Mouse (Mus musculus): Measurements from ENCODE around the gene Ahr.

Gene Ahr

GRCm38 (mm10) chr12:35534754-35535236 is at the start of gene Ahr:
Gene Ahr, minus strand, starts transcription at chr12:35535038.
- peak; percentile 67 for DNase-seq (ENCODE audit: low read depth, low spot score)

DNA sequence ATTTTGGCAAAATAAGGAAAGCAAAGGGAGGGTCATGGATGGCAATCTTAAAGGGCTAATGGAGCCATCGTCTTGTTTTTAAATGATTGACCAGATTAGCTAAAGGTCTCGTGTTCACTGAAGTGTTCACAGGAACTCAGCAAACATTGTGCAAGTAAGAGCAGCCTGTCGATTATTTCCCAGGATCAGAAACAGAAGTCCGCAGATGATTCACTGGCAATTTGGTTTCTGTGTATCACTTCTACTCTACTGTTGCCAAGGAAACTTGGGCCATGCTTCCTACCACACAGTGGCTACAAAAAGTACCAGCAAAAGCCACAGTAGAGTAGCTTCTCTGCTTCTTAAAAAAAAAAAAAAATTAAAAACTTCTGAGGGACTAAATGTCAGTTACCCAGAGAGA is 44.0 kb upstream of the Ahr start:
- DNase-seq (ENCODE audit: low read depth, low spot score), result no peak

- no peak for DNase-seq (ENCODE audit: low read depth, low spot score)
Measured at GRCm38 (mm10) chr12:35576107-35576506, 41.3 kb upstream of the Ahr start.

GRCm38 (mm10) chr12:35573713-35574112 is 38.9 kb upstream of the Ahr start:
- no peak for DNase-seq (ENCODE audit: low read depth, low spot score)

GRCm38 (mm10) chr12:35562826-35563225 is 28.0 kb upstream of the Ahr start:
- no peak for DNase-seq (ENCODE audit: low read depth, low spot score)

DNA sequence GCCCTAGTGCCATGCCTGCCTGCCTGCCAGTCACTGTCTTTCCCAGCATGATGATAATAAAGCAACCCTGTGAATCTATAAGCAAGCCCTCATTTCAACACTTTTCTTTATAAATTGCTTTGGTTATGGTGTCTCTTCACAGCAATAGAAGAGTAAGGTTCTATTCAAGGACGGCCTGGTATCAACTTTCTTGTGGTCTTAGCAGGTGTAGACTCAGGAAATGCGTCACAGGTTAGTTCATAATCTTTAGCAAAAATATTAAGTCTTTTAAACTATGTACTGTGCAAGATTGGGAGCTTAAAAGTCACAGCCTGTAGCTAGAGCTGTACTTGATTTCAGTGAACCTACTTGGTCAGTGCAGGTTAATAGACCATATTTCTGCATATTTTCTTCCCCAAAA is 24.0 kb upstream of the Ahr start:
- no peak for DNase-seq (ENCODE audit: low read depth, low spot score)

GRCm38 (mm10) chr12:35555925-35556324 is 21.1 kb upstream of the Ahr start:
- DNase-seq (ENCODE audit: low read depth, low spot score), result no peak

DNA sequence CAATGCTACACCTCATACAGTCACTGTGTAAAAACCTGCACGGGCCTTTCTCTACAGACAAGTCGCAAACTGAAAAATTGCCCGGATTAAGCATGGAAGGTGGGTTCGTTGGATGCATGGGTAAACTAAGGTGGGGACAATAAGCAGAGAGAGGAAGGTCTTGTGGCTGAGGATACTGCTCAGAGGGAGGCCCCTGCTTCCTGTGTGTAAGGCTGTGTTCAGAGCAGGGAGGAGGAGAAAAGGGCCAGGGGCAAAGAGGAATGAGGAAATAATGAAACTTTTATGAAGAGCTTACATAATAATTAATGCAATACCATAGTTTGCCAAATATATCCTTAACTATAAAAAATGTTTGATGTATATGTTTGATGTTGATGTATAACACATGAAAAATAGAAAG is 19.5 kb upstream of the Ahr start:
- no peak for DNase-seq (ENCODE audit: low read depth, low spot score)

GRCm38 (mm10) chr12:35553174-35553573 is 18.3 kb upstream of the Ahr start:
- no peak for DNase-seq (ENCODE audit: low read depth, low spot score)

GRCm38 (mm10) chr12:35550299-35550698 is 15.5 kb upstream of the Ahr start:
- no peak for DNase-seq (ENCODE audit: low read depth, low spot score)

GRCm38 (mm10) chr12:35542836-35543235 is 8.0 kb upstream of the Ahr start:
- no peak for DNase-seq (ENCODE audit: low read depth, low spot score)

DNA sequence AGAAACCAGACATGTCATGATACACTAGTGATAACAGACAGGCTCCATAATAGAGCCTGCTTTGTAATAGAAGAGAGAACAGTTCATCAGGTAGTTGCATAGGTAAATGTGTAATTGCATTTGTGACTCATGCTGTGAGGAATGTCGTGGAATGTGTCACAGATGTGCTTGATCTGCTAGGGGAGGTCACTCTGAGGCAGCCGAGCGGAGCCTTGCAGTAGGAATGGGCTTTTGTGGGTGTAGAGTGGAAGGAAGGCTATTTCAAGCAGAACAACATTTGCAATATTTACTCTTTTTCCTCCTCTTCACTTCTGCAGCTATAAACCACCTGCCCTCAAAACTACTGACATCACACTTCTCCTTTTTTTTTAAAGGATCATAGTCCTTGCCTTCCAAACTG is 4.0 kb upstream of the Ahr start:
- DNase-seq (ENCODE audit: low read depth, low spot score), result no peak

GRCm38 (mm10) chr12:35534114-35534753 is 604 bp downstream of the Ahr start:
- DNase-seq (ENCODE audit: low read depth, low spot score), result no peak

GRCm38 (mm10) chr12:35533748-35534113 is 1.1 kb downstream of the Ahr start:
- DNase-seq (ENCODE audit: low read depth, low spot score), result no peak

DNA sequence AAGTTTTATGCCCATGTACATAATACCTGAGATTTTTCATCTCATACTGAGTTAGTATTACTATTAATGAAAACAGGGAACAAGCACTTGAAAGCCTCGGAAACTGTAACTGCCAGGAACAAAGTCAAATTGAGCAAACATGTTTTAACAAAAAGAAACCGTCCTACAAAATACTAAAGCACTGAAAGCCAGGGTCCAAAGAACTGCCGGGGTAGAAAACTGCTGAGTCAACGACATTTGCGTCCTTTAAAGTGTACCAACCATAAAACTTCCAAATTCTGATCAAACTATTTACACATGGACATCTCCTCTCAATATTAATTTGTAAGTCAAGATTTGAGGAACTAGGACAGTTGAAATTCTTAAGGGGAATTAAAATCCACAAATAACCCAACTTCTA is 1.7 kb downstream of the Ahr start:
- no peak for DNase-seq (ENCODE audit: low read depth, low spot score)

- no peak for DNase-seq (ENCODE audit: low read depth, low spot score)
Measured at GRCm38 (mm10) chr12:35532151-35532550, 2.7 kb downstream of the Ahr start.

DNA sequence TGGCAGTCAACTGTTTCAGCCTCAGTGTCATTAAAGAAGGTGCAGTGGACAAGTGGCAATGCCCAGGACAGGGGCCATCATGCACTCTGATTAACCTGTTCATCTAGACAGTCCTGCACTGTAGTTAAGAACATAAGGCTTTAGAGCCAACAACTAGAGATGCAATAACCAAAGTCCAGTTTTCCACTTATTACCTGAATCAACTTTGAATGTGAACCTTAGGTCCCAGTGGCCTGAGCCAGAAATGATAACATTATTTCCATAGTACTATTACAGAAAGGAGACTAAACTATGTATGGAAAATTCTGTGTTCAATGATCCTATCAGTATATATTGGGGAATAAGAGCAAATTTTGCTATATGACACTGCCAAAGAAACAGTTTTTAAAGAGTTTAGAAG is 4.3 kb downstream of the Ahr start:
- DNase-seq (ENCODE audit: low read depth, low spot score), result no peak

GRCm38 (mm10) chr12:35527429-35527828 is 7.4 kb downstream of the Ahr start:
- no peak for DNase-seq (ENCODE audit: low read depth, low spot score)

GRCm38 (mm10) chr12:35522585-35523103 is 12.2 kb downstream of the Ahr start:
- no peak for DNase-seq (ENCODE audit: low read depth, low spot score)

DNA sequence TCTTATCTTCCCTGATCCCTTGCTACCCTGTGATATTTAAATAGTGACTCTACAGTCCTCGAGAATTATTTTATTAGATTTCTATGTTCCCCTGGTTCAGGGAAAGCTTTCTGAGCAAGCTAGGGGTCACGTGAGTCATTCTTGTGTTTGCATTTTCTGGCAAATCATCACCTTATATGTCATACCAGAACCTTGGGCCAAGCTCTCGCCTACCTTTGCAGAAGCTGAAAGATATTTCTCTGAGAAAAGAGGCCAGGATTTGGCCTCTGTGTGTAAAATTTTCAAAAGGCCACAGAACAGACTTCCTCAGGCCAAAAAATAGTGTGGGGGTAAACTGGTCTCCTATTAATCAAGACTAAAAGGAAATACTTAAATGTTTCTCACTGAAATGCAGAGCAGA is 19.2 kb downstream of the Ahr start:
- DNase-seq (ENCODE audit: low read depth, low spot score), result no peak

GRCm38 (mm10) chr12:35514671-35515070 is 20.2 kb downstream of the Ahr start:
- no peak for DNase-seq (ENCODE audit: low read depth, low spot score)

- DNase-seq (ENCODE audit: low read depth, low spot score), result no peak
Measured at GRCm38 (mm10) chr12:35510711-35511110, 24.1 kb downstream of the Ahr start.

GRCm38 (mm10) chr12:35506383-35506782 is 28.5 kb downstream of the Ahr start:
- no peak for DNase-seq (ENCODE audit: low read depth, low spot score)

DNA sequence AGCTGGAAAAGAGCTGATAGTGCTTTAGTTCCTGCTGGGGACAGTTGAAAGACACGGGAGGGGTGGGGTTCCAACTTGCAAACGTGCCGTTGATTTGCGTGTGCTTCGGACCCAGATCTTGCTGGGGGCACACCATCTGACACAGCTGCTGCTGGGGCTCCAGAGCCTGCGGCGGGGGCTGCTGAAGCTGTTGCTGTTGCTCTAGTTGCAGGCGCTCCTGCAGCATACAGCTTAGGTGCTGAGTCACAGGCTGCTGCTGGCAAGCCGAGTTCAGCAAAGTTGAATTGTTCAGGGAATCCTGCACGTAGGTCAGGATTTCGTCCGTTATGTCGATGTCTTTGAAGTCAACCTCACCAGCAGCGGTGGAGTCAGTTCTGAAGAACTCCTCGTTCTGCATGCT is 30.8 kb downstream of the Ahr start:
- DNase-seq (ENCODE audit: low read depth, low spot score), result no peak

Measured in brain, embryonic 18.5 days (tissue).